Mouse (Mus musculus) kidney, adult 2 months (tissue): ENCODE results near the gene Ctsf. TPM values are rescaled to one million over a fixed set of nuclear protein-coding genes. Genes with fewer than 3 reads are reported as not detected.

ENCODE experiments used
- DNase-seq: peaks from one replicate; pipeline ENCODE4 v3.0.0; 2021
- H3K27ac ChIP-seq: fragments of 200-500 bp; 2 replicates; pipeline ENCODE4 v1.5.1; 2012; ENCODE audit warnings: low read depth, low read length, control low read depth, inconsistent platforms; ENCODE audit not compliant: insufficient read depth
- H3K27me3 ChIP-seq: fragments of 200-500 bp; replicated peaks from 2 replicates; pipeline ENCODE4 v1.6.1; 2012; ENCODE audit warnings: mild to moderate bottlenecking, moderate library complexity, low read length, inconsistent platforms; ENCODE audit not compliant: control insufficient read depth, insufficient read depth
- H3K36me3 ChIP-seq: fragments of 200-500 bp; 2 replicates; pipeline ENCODE4 v1.6.1; 2012; ENCODE audit warnings: mild to moderate bottlenecking, moderate library complexity, low read length, inconsistent platforms; ENCODE audit not compliant: control insufficient read depth, insufficient read depth
- H3K4me1 ChIP-seq: fragments of 200-500 bp; 2 replicates; pipeline ENCODE4 v1.6.1; 2011; ENCODE audit warnings: low read length; ENCODE audit not compliant: control insufficient read depth, insufficient read depth
- H3K4me3 ChIP-seq: fragments of 200-500 bp; 2 replicates; pipeline ENCODE4 v1.5.1; 2011; ENCODE audit warnings: mild to moderate bottlenecking, low read depth, low read length, control low read depth; ENCODE audit not compliant: insufficient read depth
- CTCF ChIP-seq: fragments of 200-500 bp; conservative IDR thresholded peaks from 2 replicates; pipeline ENCODE4 v1.5.1; 2011; ENCODE audit warnings: low read depth, mild to moderate bottlenecking, control low read depth, low read length, moderate library complexity, mixed read lengths; ENCODE audit not compliant: insufficient read depth, insufficient read length
- POLR2A ChIP-seq: fragments of 200-500 bp; IDR thresholded peaks from one replicate; pipeline ENCODE4 v1.6.1; 2011; ENCODE audit warnings: low read depth, low read length, control low read depth
- WGBS: fragments of 180-500 bp; shearing (Covaris S2); methylation state at CpG from one replicate; pipeline ENCODE4 v1.1.7; 2018; 5-methylcytosine and 5-hydroxymethylcytosine counted together
- polyA plus RNA-seq: library from polyadenylated mRNA; depleted of rRNA; stranded (reverse); fragments of >200 nt; gene quantifications from 2 replicates; pipeline ENCODE4 v1.2.3, GENCODE M21; 2012

The Ctsf gene
- polyA plus RNA-seq, 1 experiment = 150 TPM

- Histone ChIP-seq H3K4me3 (no peak overlapping the region), H3K27ac (no peak overlapping the region), H3K36me3 (no peaks in the 10 kb centered on the region), H3K27me3 (no peaks in the 10 kb centered on the region), H3K4me1 (peaks cover 16% of the 10 kb centered on the region)
- WGBS = 86% methylated on average over 5 of the region's 6 CpGs
- no peak for TF ChIP-seq POLR2A
- TF ChIP-seq CTCF = peak; percentile 49
- peak; percentile 34 for DNase-seq
Measured at GRCm38 (mm10) chr19:4813015-4813414, 41.9 kb upstream of the Ctsf start.

GRCm38 (mm10) chr19:4817182-4817835 is 37.6 kb upstream of the Ctsf start:
- Histone ChIP-seq H3K4me1 (peaks cover 13% of the 10 kb centered on the region), H3K4me3 (no peak overlapping the region), H3K36me3 (no peaks in the 10 kb centered on the region), H3K27me3 (no peaks in the 10 kb centered on the region), H3K27ac (no peak overlapping the region)
- 36% methylated on average over 1 of the region's 1 CpGs for WGBS
- DNase-seq = peak; percentile 55
- no peak for TF ChIP-seq CTCF
- TF ChIP-seq POLR2A = no peak

GRCm38 (mm10) chr19:4820678-4821303 is 34.1 kb upstream of the Ctsf start:
- H3K36me3 ChIP-seq = no peaks in the 10 kb centered on the region; the same call in 1 of the 2 replicates
- no peak for TF ChIP-seq CTCF
- no peak for TF ChIP-seq POLR2A
- peak overlapping the region; percentile 72; the same call in 1 of the 2 replicates for H3K27ac ChIP-seq
- 18% methylated on average over 5 of the region's 5 CpGs for WGBS
- H3K4me1 ChIP-seq = peaks cover 12% of the 10 kb centered on the region
- peak; percentile 98 for DNase-seq
- no peak overlapping the region for H3K4me3 ChIP-seq
- no peaks in the 10 kb centered on the region for H3K27me3 ChIP-seq

- 41% methylated on average over 16 of the region's 16 CpGs for WGBS
- DNase-seq = peak; percentile 81
- no peak for TF ChIP-seq POLR2A
- H3K4me1 ChIP-seq = peaks cover 4% of the 10 kb centered on the region
- H3K27ac ChIP-seq = peak overlapping the region; percentile 21; the same call in 1 of the 2 replicates
- H3K36me3 ChIP-seq = no peaks in the 10 kb centered on the region; the same call in 1 of the 2 replicates
- H3K4me3 ChIP-seq = no peak overlapping the region
- H3K27me3 ChIP-seq = no peaks in the 10 kb centered on the region
Measured at GRCm38 (mm10) chr19:4828444-4829114, 26.4 kb upstream of the Ctsf start.

- no peak for TF ChIP-seq CTCF
- TF ChIP-seq POLR2A = no peak
- Histone ChIP-seq H3K27me3 (no peaks in the 10 kb centered on the region), H3K4me1 (peaks cover 4% of the 10 kb centered on the region), H3K27ac (no peak overlapping the region), H3K36me3 (no peaks in the 10 kb centered on the region), H3K4me3 (no peak overlapping the region)
- 43% methylated on average over 7 of the region's 7 CpGs for WGBS
- peak; percentile 82 for DNase-seq
Measured at GRCm38 (mm10) chr19:4829156-4829555, 25.8 kb upstream of the Ctsf start.

GRCm38 (mm10) chr19:4833977-4834376 is 21.0 kb upstream of the Ctsf start:
- Histone ChIP-seq H3K36me3 (no peaks in the 10 kb centered on the region), H3K4me3 (no peak overlapping the region), H3K27me3 (no peaks in the 10 kb centered on the region), H3K27ac (no peak overlapping the region), H3K4me1 (peaks cover 15% of the 10 kb centered on the region; the same call in 1 of the 2 replicates)
- no peak for DNase-seq
- 76% methylated on average over 8 of the region's 8 CpGs for WGBS
- no peak for TF ChIP-seq POLR2A
- TF ChIP-seq CTCF = no peak

GRCm38 (mm10) chr19:4836096-4836495 is 18.8 kb upstream of the Ctsf start:
- Histone ChIP-seq H3K27ac (peak overlapping the region; percentile 56), H3K27me3 (no peaks in the 10 kb centered on the region), H3K4me1 (peaks cover 15% of the 10 kb centered on the region; the same call in 1 of the 2 replicates), H3K4me3 (no peak overlapping the region), H3K36me3 (no peaks in the 10 kb centered on the region)
- no peak for TF ChIP-seq CTCF
- no peak for TF ChIP-seq POLR2A
- 37% methylated on average over 2 of the region's 2 CpGs for WGBS
- DNase-seq = peak; percentile 77
